Mouse (Mus musculus): ENCODE data around the gene Adcy5.

Adcy5 gene

GRCm38 (mm10) chr16:35271572-35271971 is 116.9 kb downstream of the Adcy5 start:
- DNase-seq: no peak

- no peak for DNase-seq
Observed at GRCm38 (mm10) chr16:35272417-35272816, 117.7 kb downstream of the Adcy5 start.

- DNase-seq: no peak
Observed at GRCm38 (mm10) chr16:35278166-35278565, 123.5 kb downstream of the Adcy5 start.

GRCm38 (mm10) chr16:35282456-35282855 is 127.8 kb downstream of the Adcy5 start:
- DNase-seq: no peak

- no peak for DNase-seq
Observed at GRCm38 (mm10) chr16:35285821-35286220, 131.1 kb downstream of the Adcy5 start.

- no peak for DNase-seq
Observed at GRCm38 (mm10) chr16:35287244-35287643, 132.6 kb downstream of the Adcy5 start.

GRCm38 (mm10) chr16:35297786-35298185 is 143.1 kb downstream of the Adcy5 start:
- DNase-seq: no peak

GRCm38 (mm10) chr16:35300156-35300555 is 145.5 kb downstream of the Adcy5 start:
- no peak for DNase-seq

- DNase-seq: no peak
Observed at GRCm38 (mm10) chr16:35302441-35303280, 148.0 kb downstream of the Adcy5 start.

GRCm38 (mm10) chr16:35303721-35304120 is 149.0 kb downstream of the Adcy5 start:
- no peak for DNase-seq

- no peak for DNase-seq
Observed at GRCm38 (mm10) chr16:35304416-35304815, 149.7 kb downstream of the Adcy5 start.

- no peak for DNase-seq
Observed at GRCm38 (mm10) chr16:35305226-35305625, 150.5 kb downstream of the Adcy5 start.

- no peak for DNase-seq
Observed at GRCm38 (mm10) chr16:35306631-35307030, 152.0 kb downstream of the Adcy5 start.

GRCm38 (mm10) chr16:35307331-35307730 is 152.7 kb downstream of the Adcy5 start:
- no peak for DNase-seq

GRCm38 (mm10) chr16:35308016-35308415 is 153.3 kb downstream of the Adcy5 start:
- DNase-seq: no peak

GRCm38 (mm10) chr16:35308486-35309143 is 153.9 kb downstream of the Adcy5 start:
- DNase-seq: no peak

- peak; percentile 18 to 39 for DNase-seq
Observed at GRCm38 (mm10) chr16:35309634-35310033, 155.0 kb downstream of the Adcy5 start.

GRCm38 (mm10) chr16:35310551-35311110 is 156.0 kb downstream of the Adcy5 start:
- no peak for DNase-seq

GRCm38 (mm10) chr16:35311586-35311985 is 156.9 kb downstream of the Adcy5 start:
- DNase-seq: no peak

GRCm38 (mm10) chr16:35315496-35315895 is 160.8 kb downstream of the Adcy5 start:
- DNase-seq: no peak

GRCm38 (mm10) chr16:35316856-35317264 is 162.2 kb downstream of the Adcy5 start:
- DNase-seq: no peak

GRCm38 (mm10) chr16:35317460-35317859 is 162.8 kb downstream of the Adcy5 start:
- DNase-seq: no peak

- no peak for DNase-seq
Observed at GRCm38 (mm10) chr16:35318397-35318796, 163.7 kb downstream of the Adcy5 start.

GRCm38 (mm10) chr16:35319335-35319734 is 164.7 kb downstream of the Adcy5 start:
- peak in 1 of 2 experiments; percentile 33 for DNase-seq

Measured in kidney, adult 8-10 months (tissue).